In genomic region chr4:142887876-142888275, GRCm38 (mm10) we compare ENCODE assay signal across 11 mouse cellular contexts.
DNase-seq lines count a peak whose midpoint lies in the region; TF ChIP-seq lines count a peak whose summit lies in the region.
"Had no signal": no experiment of that assay in that cellular context is flagged by ENCODE, and none has a peak within 500 bp of the region (broad histone marks: within the 10 kb centered on the region; RNA-seq: fewer than 3 reads in every experiment).

No protein-coding gene starts in this region.

- peak; percentile 52 to 66 for DNase-seq in cerebellum, postnatal 14 days
- no peak for DNase-seq in cerebellum, adult 11 months
- peak; percentile 14 for DNase-seq in layer of hippocampus, adult 9-11 months
- no peak for DNase-seq in layer of hippocampus, adult 9-10 months (ENCODE audit: low spot score)
- DNase-seq in brain, embryonic 14.5 days (ENCODE audit: low read depth) = peak; percentile 88
- DNase-seq in left cerebral cortex, postnatal 25 days (ENCODE audit: low spot score in 2 of 2) = peak; percentile 28 to 89
- no peak for DNase-seq in gastrocnemius, postnatal 4 days (ENCODE audit: low spot score in 2 of 2)
- DNase-seq in ovary, postnatal 14 days (ENCODE audit: low spot score) = no peak
- DNase-seq: heart, postnatal 10 days; kidney, postnatal 4 days; thymus, postnatal 14 days had no signal

- TF ChIP-seq POLR2A in brain, embryonic 14.5 days (IDR thresholded peaks at IDR 0.05; ENCODE audit: borderline replicate concordance, extremely low read depth, insufficient read depth, insufficient read length, poor library complexity, severe bottlenecking) = no peak

- no peak for TF ChIP-seq CTCF in brain, embryonic 14.5 days (IDR thresholded peaks at IDR 0.05; ENCODE audit: borderline replicate concordance, extremely low read depth, insufficient read depth, insufficient read length)

- intact Hi-C loops in left cerebral cortex, postnatal 25 days (cut with DNase I) = no loop called here

Comparison
In these comparisons a context has a peak if more than half of its experiments do, and no peak if none do; other contexts are left out.
1. DNase-seq: peak in cerebellum, postnatal 14 days (2 of 2), layer of hippocampus, adult 9-11 months (single experiment), brain, embryonic 14.5 days (single experiment) and left cerebral cortex, postnatal 25 days (2 of 2); none in cerebellum, adult 11 months (single experiment), layer of hippocampus, adult 9-10 months (single experiment), gastrocnemius, postnatal 4 days (0 of 2) and ovary, postnatal 14 days (single experiment).